Mouse (Mus musculus) heart, adult 2 months (tissue): ENCODE data around the gene Clps. TPM values are rescaled to one million over a fixed set of nuclear protein-coding genes. Genes with fewer than 3 reads are reported as not detected.

ENCODE experiments used
- DNase-seq, 2 experiments: peaks; one replicate each; pipeline ENCODE4 v3.0.0; 2021
- H3K27ac ChIP-seq: fragments of 200-600 bp; 2 replicates; pipeline ENCODE4 v1.8.1; 2022
- H3K27me3 ChIP-seq: fragments of 200-500 bp; 2 replicates; pipeline ENCODE4 v1.6.1; 2012; ENCODE audit warnings: mild to moderate bottlenecking, low read length, inconsistent platforms, mixed read lengths; ENCODE audit not compliant: control insufficient read depth, insufficient read depth
- H3K36me3 ChIP-seq: fragments of 200-500 bp; 2 replicates; pipeline ENCODE4 v1.6.1; 2012; ENCODE audit warnings: low read length, inconsistent platforms; ENCODE audit not compliant: control insufficient read depth, insufficient read depth
- H3K4me1 ChIP-seq: fragments of 200-500 bp; 2 replicates; pipeline ENCODE4 v1.6.1; 2011; ENCODE audit warnings: low read length; ENCODE audit not compliant: control insufficient read depth, insufficient read depth
- H3K4me3 ChIP-seq: fragments of 200-600 bp; 2 replicates; pipeline ENCODE4 v1.8.1; 2022
- H3K79me2 ChIP-seq: fragments of 200-500 bp; replicated peaks from 2 replicates; pipeline ENCODE4 v1.6.1; 2012; ENCODE audit warnings: mild to moderate bottlenecking, inconsistent platforms, low read length, moderate library complexity, mixed read lengths; ENCODE audit not compliant: control insufficient read depth, insufficient read depth
- H3K9ac ChIP-seq: fragments of 200-500 bp; 2 replicates; pipeline ENCODE4 v1.6.1; 2012; ENCODE audit warnings: low read depth, mild to moderate bottlenecking, control low read depth, inconsistent platforms, low read length, mixed read lengths
- CTCF ChIP-seq: fragments of 200-600 bp; IDR thresholded peaks from 2 replicates; pipeline ENCODE4 v1.8.1; 2022; ENCODE audit warnings: antibody characterized with exemption, mild to moderate bottlenecking, moderate library complexity
- EP300 ChIP-seq: fragments of 200-500 bp; IDR thresholded peaks from 2 replicates; pipeline ENCODE4 v1.6.1; 2011; ENCODE audit warnings: low read depth, low read length, control low read depth; ENCODE audit not compliant: insufficient read depth
- POLR2A ChIP-seq: fragments of 200-500 bp; IDR thresholded peaks from 2 replicates; pipeline ENCODE4 v1.6.1; 2011; ENCODE audit warnings: mild to moderate bottlenecking, low read depth, low read length, control low read depth; ENCODE audit not compliant: insufficient read depth
- WGBS: fragments of 180-500 bp; shearing (Covaris S2); methylation state at CpG from one replicate; pipeline ENCODE4 v1.1.7; 2018; 5-methylcytosine and 5-hydroxymethylcytosine counted together
- intact Hi-C: fragments of 180-260 bp; cut with DNase I; formaldehyde crosslinking; loops from one replicate; pipeline ENCODE4 v1.15.1; 2025
- polyA plus RNA-seq: library from polyadenylated mRNA; depleted of rRNA; stranded (reverse); fragments of >200 nt; gene quantifications from 2 replicates; pipeline ENCODE4 v1.2.3, GENCODE M21; 2012
- total RNA-seq, 2 experiments: library from RNA; stranded (reverse); gene quantifications; 2 replicates each; pipeline ENCODE4 v1.2.3; 2021

Clps gene
- total and polyA plus RNA-seq, 3 experiments: 0.90 TPM; not detected in 2

DNA sequence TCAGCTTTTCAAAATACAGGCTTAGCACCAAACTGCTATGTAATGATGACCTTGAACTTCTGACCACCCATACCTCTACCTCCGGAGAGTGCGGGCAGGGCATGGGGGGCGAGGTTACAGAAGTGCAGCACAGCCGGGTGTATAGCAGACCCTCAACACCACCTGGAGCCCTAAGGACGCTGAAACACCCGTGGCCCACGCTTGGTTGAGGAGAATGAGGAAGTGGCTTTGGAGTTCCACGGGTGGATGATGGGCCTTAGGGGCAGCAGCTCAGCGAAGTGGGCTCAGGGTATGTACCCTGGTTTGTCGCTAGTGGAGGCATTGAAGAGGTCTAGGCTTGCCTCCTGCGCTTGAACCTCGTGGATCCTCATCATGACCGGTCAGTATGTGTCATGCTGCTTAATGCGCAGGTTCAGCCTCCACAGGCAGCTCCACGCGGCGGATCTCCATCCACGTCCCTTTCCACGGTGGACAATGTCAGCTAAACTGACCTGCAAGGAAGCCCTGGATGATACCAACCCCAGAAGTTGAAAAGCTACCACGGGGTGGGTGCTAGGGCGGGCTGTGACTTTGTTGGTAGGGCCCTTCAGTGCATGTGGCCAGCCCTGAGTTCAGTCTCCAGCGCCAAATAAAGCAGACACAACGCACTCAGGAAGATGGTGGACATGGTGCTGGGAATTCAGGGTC lies 36.4 kb downstream of the Clps start:
- no peak for TF ChIP-seq CTCF
- TF ChIP-seq POLR2A: 0 out of 2 replicates have a peak, but pooled peaks have one; percentile 11
- intact Hi-C loops: loop anchor here (2.0 to 10.0 kb wide), 3 partner anchors 39 to 319 kb away; partner anchors contain the start of gene Def6
- Histone ChIP-seq H3K4me1 (peaks cover 13% of the 10 kb centered on the region), H3K4me3 (no peak overlapping the region), H3K27ac (peak overlapping the region; percentile 96; the same call in 1 of the 2 replicates), H3K36me3 (no peaks in the 10 kb centered on the region), H3K79me2 (no peaks in the 10 kb centered on the region), H3K27me3 (no peaks in the 10 kb centered on the region), H3K9ac (no peak overlapping the region)
- 90% methylated on average over 23 of the region's 23 CpGs for WGBS
- DNase-seq: peak; percentile 51 to 53

DNA sequence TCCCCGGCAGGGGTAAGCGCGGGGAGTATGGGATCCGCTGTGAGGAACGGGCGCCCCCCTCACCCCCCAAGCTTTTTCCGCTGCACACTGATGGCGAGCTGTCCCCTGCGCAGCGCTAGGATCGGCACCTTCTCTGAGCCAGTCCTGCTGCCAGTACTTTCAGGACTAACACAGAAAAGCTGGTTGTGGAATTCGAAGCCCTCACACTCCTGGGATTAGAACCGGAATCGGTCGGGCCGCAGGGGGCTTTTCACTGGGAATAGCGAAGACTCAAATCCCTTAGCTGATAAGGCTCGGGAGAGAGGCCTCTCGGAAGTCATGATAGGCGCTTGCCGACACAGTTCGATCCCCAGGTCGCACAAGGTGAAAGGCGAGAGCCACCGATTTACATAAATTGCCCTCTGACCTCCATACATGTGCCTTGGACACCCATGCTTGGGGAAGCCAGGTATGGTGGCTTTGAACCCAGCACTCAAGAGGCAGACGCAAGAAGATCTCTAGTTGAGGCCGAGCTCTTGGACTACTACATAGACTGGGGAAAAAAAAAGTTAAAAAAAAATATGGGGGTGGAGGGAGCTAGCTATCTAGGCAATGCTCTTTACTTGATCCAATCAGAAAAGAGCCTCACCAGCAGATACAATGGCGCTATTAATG lies 37.1 kb downstream of the Clps start:
- peak overlapping the region; percentile 79 for H3K4me3 ChIP-seq
- H3K27me3 ChIP-seq: no peaks in the 10 kb centered on the region
- TF ChIP-seq CTCF (no peak), POLR2A (no peak; the same call in 1 of the 2 replicates), EP300 (no peak)
- H3K36me3 ChIP-seq: no peaks in the 10 kb centered on the region
- H3K79me2 ChIP-seq: no peaks in the 10 kb centered on the region
- intact Hi-C loops: loop anchor here (1.0 to 10.0 kb wide), 4 partner anchors 39 to 319 kb away; partner anchors contain the start of gene Def6
- H3K4me1 ChIP-seq: peaks cover 16% of the 10 kb centered on the region
- peak overlapping the region; percentile 96 for H3K27ac ChIP-seq
- peak overlapping the region; percentile 83 for H3K9ac ChIP-seq
- 18% methylated on average over 28 of the region's 28 CpGs for WGBS
- no peak for DNase-seq

- Histone ChIP-seq H3K79me2 (no peaks in the 10 kb centered on the region), H3K27me3 (no peaks in the 10 kb centered on the region), H3K4me1 (peaks cover 15% of the 10 kb centered on the region), H3K27ac (peak overlapping the region; percentile 96), H3K9ac (peak overlapping the region; percentile 83), H3K36me3 (no peaks in the 10 kb centered on the region), H3K4me3 (peak overlapping the region; percentile 79)
- peak; percentile 96 to 97 for DNase-seq
- under 1% methylated on average over 64 of the region's 66 CpGs for WGBS
- no peak for TF ChIP-seq CTCF
- peak; percentile 91 for TF ChIP-seq EP300
- TF ChIP-seq POLR2A: peak; percentile 99
- intact Hi-C loops: loop anchor here (1.0 to 10.0 kb wide), 3 partner anchors 58 to 318 kb away; partner anchors contain the start of gene Def6
These were observed 37.8 kb downstream of the Clps start for GRCm38 (mm10) chr17:28522623-28523354.

DNA sequence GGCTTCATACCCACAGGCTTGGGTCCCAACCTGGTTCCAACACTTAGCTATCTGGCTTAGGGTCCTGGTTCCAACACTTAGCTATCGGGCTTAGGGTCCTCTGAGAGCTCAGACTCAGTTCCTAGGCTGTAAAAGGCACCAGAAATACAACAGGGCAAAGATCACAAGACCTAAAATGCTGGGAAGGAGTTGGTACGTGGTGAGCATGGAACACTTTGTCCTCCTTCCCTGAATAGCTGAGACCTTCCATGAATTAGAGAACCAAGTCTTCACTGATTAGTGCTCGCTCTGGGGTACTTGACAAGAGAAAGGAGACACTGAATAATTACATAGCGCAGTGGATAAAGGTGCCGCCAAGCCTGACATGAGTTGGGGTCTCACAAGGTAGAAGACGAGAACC lies 38.6 kb downstream of the Clps start:
- Histone ChIP-seq H3K36me3 (no peaks in the 10 kb centered on the region), H3K27me3 (no peaks in the 10 kb centered on the region), H3K79me2 (no peaks in the 10 kb centered on the region), H3K4me3 (peak overlapping the region; percentile 79), H3K4me1 (peaks cover 11% of the 10 kb centered on the region), H3K27ac (peak overlapping the region; percentile 96), H3K9ac (no peak overlapping the region)
- DNase-seq: no peak
- intact Hi-C loops: loop anchor here (10.0 kb wide), 2 partner anchors 57 to 317 kb away; partner anchors contain the start of gene Def6
- no peak for TF ChIP-seq POLR2A
- no peak for TF ChIP-seq EP300
- TF ChIP-seq CTCF: no peak
- 45% methylated on average over 6 of the region's 6 CpGs for WGBS

DNA sequence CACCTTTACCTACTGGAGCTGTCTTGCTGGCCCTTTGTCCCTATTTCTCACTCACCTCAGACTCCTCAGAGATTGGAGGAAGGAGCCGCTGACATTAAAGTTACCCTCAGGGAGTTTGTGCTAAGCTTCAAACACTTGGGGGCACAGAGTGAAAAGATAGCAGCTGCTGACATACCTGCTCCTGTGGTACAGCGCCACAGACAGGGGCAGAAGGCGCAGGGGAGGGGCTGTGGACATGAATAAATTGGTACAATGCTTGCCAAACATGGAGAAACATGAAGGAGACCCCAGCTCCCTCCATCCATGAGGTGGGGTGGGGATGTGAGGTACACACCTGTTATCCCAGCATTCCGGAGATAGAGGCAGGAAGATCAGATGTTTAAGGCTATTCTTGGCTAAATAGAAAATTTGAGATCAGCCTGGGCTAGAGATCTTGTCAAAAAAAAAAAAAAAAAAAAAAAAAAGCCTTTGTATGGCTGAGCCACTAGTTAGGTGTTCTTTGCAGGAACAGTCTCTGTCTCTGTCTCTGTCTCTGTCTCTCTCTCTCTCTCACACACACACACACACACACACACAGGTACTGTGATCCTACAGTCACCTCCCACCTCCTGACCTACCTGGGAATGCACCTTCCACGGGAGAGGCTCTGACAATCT lies 39.4 kb downstream of the Clps start:
- Histone ChIP-seq H3K79me2 (no peaks in the 10 kb centered on the region), H3K4me3 (no peak overlapping the region), H3K27me3 (no peaks in the 10 kb centered on the region), H3K27ac (no peak overlapping the region), H3K36me3 (no peaks in the 10 kb centered on the region), H3K4me1 (peaks cover 11% of the 10 kb centered on the region), H3K9ac (no peak overlapping the region)
- TF ChIP-seq EP300 (no peak), POLR2A (no peak), CTCF (no peak)
- intact Hi-C loops: loop anchor here (10.0 kb wide), 2 partner anchors 56 to 316 kb away; partner anchors contain the start of gene Def6
- 80% methylated on average over 5 of the region's 5 CpGs for WGBS
- no peak for DNase-seq
